Mouse (Mus musculus) small intestine, adult 2 months (tissue): ENCODE measurements at regions not wholly inside any gene's neighbourhood (a gene's known extent, or its start where the extent isn't known, plus 50 kb on each side); places are given as distances from the start of the nearest gene placed in this dataset.

Experiments used
- CTCF ChIP-seq: fragments of 200-500 bp; IDR thresholded peaks from 2 replicates; pipeline ENCODE4 v1.5.1; 2012; ENCODE audit warnings: low read depth, mild to moderate bottlenecking, control low read depth, inconsistent platforms, low read length, moderate library complexity, mixed read lengths; ENCODE audit not compliant: insufficient replicate concordance, insufficient read length; ENCODE audit errors: extremely low read depth
- POLR2A ChIP-seq: fragments of 200-500 bp; IDR thresholded peaks from 2 replicates; pipeline ENCODE4 v1.6.1; 2012; ENCODE audit warnings: low read depth, mild to moderate bottlenecking, control low read depth, inconsistent platforms, low read length, moderate library complexity

DNA sequence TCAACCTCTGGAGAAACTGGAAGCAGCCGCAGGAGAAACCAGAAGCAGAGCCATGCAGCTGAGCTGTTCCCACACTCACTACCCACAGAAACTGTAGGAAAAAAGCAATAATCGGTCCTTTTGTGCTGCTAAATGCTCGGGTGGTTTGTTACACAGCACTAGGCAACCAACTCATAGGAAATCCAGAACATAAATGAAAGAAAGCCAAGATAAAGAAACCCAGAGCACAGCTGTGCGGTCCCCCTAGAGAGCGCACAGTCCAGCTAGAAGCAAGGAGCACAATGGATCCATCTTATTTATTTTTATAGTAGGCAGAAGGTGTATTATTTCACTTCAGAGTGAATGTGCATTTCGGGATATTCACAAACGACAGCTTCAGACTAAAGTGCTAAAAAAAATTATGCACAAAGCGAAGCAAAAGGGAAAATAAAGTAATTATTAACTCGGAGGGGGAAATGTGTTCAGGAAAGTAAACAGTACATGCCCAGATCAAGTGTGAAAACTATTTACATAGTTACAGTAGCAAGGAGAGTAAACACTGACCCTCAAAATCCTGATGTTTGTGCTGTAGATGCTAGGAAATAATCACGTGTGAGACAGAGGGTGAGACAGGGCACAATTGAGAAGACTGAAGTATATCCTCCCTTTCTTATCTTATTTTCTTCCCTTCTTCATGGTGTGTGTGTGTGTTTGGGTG is 204.4 kb upstream of the Noct start:
- TF ChIP-seq CTCF: no peak
- no peak for TF ChIP-seq POLR2A
